Mouse (Mus musculus) E14TG2a.4 (cell line): ENCODE data around the gene Dlg4.

Source experiments
- CTCF ChIP-seq: conservative IDR thresholded peaks from 2 replicates; pipeline ENCODE4 v1.5.1; 2014; ENCODE audit warnings: low read length
- NANOG ChIP-seq: IDR thresholded peaks from 2 replicates; pipeline ENCODE4 v1.6.1; 2014; ENCODE audit warnings: borderline replicate concordance, low read length, mixed read lengths
- POU5F1 ChIP-seq: IDR thresholded peaks from 2 replicates; pipeline ENCODE4 v1.6.1; 2014; ENCODE audit warnings: low read length, borderline replicate concordance

DNA sequence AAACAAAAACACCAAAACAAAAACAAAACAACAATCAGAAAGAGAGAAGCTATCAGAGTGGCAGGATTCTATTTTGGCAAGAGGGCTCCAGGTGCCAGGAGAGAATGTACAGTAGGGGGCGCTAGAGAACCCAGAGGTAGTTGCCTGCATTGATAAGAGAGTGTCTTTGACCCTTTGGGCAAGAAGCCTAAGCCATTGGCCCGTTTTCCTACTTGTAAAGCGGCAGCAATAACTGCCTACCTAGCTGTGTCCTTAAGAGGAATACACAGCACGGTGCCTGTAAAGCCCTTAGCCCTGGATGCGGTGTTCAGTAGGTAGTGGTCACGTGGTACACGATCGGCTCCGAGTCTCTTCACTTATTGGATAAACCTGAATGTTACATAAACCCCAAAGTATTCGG lies 33.1 kb downstream of the Dlg4 start:
- peak; percentile 85 for TF ChIP-seq CTCF
- no peak for TF ChIP-seq POU5F1
- no peak for TF ChIP-seq NANOG
